Mouse (Mus musculus) ES-E14 (cell line): ENCODE measurements at regions not wholly inside any gene's neighbourhood (a gene's known extent, or its start where the extent isn't known, plus 50 kb on each side); places are given as distances from the start of the nearest gene placed in this dataset.

ENCODE experiments used
- DNase-seq: peaks from one replicate; pipeline ENCODE4 v3.0.0-alpha.2; 2013; ENCODE audit warnings: low read depth, low spot score
- H3K27ac ChIP-seq: 2 replicates; pipeline ENCODE4 v1.5.1; 2012; ENCODE audit warnings: low read depth, mild to moderate bottlenecking, low read length, moderate library complexity, mixed read lengths; ENCODE audit not compliant: poor library complexity, insufficient read depth, severe bottlenecking
- H3K36me3 ChIP-seq: 2 replicates; pipeline ENCODE4 v1.6.1; 2012; ENCODE audit warnings: mild to moderate bottlenecking, low read length, moderate library complexity, mixed read lengths; ENCODE audit not compliant: control insufficient read depth, poor library complexity, insufficient read depth, severe bottlenecking
- H3K4me1 ChIP-seq, 2 experiments: fragments of 150-350 bp in 1 of 2; sonication (generic) in 1 of 2; 2 replicates each; pipeline ENCODE4 v1.6.1; 2012; ENCODE audit warnings: low read length in 2 of 2, mild to moderate bottlenecking in 1 of 2, mixed read lengths in 1 of 2; ENCODE audit not compliant: control insufficient read depth in 2 of 2, insufficient read depth in 2 of 2, poor library complexity in 1 of 2
- H3K4me3 ChIP-seq, 2 experiments: fragments of 150-350 bp in 1 of 2; sonication (generic) in 1 of 2; 2 replicates each; pipeline ENCODE4 v1.5.1; 2012; ENCODE audit warnings: low read length in 2 of 2, low read depth in 1 of 2, mild to moderate bottlenecking in 1 of 2, mixed read lengths in 1 of 2; ENCODE audit not compliant: insufficient read depth in 1 of 2, poor library complexity in 1 of 2, severe bottlenecking in 1 of 2
- H3K9ac ChIP-seq: 2 replicates; pipeline ENCODE4 v1.6.1; 2012; ENCODE audit warnings: low read depth, mild to moderate bottlenecking, low read length, mixed read lengths; ENCODE audit not compliant: poor library complexity, insufficient read depth, severe bottlenecking
- H3K9me3 ChIP-seq: fragments of 150-350 bp; sonication (generic); 2 replicates; pipeline ENCODE4 v1.6.1; 2012; ENCODE audit warnings: low read depth, mild to moderate bottlenecking, low read length; ENCODE audit not compliant: control insufficient read depth, insufficient read depth
- CHD2 ChIP-seq: IDR thresholded peaks from 2 replicates; pipeline ENCODE4 v1.6.1; 2014; ENCODE audit warnings: mild to moderate bottlenecking, low read depth, low read length, inconsistent platforms
- HCFC1 ChIP-seq: IDR thresholded peaks from 2 replicates; pipeline ENCODE4 v1.6.1; 2012; ENCODE audit warnings: low read length, inconsistent platforms, borderline replicate concordance; ENCODE audit not compliant: insufficient read depth
- MAFK ChIP-seq: IDR thresholded peaks from 2 replicates; pipeline ENCODE4 v1.6.1; 2014; ENCODE audit warnings: mild to moderate bottlenecking, low read depth, low read length, inconsistent platforms; ENCODE audit not compliant: insufficient read depth
- ZC3H11A ChIP-seq: IDR thresholded peaks from 2 replicates; pipeline ENCODE4 v1.6.1; 2012; ENCODE audit warnings: low read depth, mild to moderate bottlenecking, inconsistent platforms, low read length, borderline replicate concordance
- ZNF384 ChIP-seq: IDR thresholded peaks from 2 replicates; pipeline ENCODE4 v1.6.1; 2012; ENCODE audit warnings: low read depth, low read length, inconsistent platforms
- in situ Hi-C, 2 experiments: fragments of 600-800 bp; cut with MboI; formaldehyde crosslinking; loops; one replicate each; pipeline ENCODE4 v1.15.1; 2025; ENCODE audit warnings: low sequenced_read_pairs in 2 of 2, inconsistent platforms in 1 of 2; ENCODE audit not compliant: unreplicated experiment in 2 of 2

DNA sequence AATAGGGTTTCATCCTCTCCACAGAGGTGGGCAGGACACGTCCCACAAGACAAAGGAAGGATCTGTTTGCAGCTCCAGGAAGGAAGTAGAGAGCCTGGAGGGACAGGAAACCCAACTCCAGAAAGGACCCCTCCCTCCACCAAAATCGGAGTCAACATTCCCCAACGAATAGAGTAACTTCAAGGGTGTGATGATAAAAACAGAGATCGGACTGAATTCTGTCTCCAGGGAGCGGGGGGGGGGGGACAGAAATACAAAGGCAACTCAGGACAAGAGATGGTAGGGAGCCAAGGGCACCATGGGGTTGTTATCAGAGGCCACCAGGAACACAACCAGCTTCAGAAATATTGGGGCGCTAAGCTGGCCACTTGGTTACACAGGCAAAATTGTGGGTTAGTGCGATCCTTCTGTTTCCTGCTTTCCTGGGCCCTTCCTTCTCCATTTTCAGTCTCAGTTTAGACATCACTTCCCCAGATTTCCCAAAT, 65.6 kb upstream of the Elk3 start:
- H3K36me3 ChIP-seq, result no peaks in the 10 kb centered on the region
- TF ChIP-seq ZNF384 (no peak), MAFK (no peak), ZC3H11A (no peak), HCFC1 (no peak), CHD2 (no peak)
- H3K27ac ChIP-seq, result no peak overlapping the region
- DNase-seq, result no peak
- H3K4me1 ChIP-seq, result peaks cover 0 to 4% of the 10 kb centered on the region in 2 experiments; a peak in 2 of 4 replicates
- in situ Hi-C loops, result no loop called here
- no peak overlapping the region for H3K9ac ChIP-seq
- no peak overlapping the region for H3K4me3 ChIP-seq
- no peaks in the 10 kb centered on the region for H3K9me3 ChIP-seq

DNA sequence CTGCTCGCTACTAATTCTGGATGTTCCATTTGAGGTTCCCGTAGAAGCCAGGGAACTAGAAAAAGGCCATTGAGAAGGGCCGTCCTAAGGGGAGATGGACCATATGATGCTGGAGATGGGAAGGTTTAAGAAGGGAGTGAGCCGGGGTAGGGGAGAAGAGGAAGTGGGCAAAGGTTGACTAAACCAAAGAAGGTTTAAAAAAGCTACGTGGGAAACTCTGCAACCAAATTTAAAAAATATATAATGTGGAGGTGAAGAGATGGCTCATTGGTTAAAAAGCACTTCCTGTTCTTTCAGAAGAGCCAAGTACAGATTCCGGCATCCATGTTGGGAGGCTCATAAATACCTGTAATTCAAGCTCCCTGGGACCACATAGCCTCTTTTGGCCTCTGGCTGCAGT, 63.9 kb upstream of the Lta4h start:
- Histone ChIP-seq H3K9ac (no peak overlapping the region), H3K4me3 (no peak overlapping the region), H3K36me3 (no peaks in the 10 kb centered on the region), H3K4me1 (no peaks in the 10 kb centered on the region; a peak in 1 of 4 replicates), H3K27ac (no peak overlapping the region), H3K9me3 (no peaks in the 10 kb centered on the region)
- in situ Hi-C loops, result no loop called here
- TF ChIP-seq MAFK (no peak), ZNF384 (no peak), HCFC1 (no peak), ZC3H11A (no peak), CHD2 (no peak)
- DNase-seq, result no peak

- in situ Hi-C loops, result no loop called here
- TF ChIP-seq CHD2 (no peak), ZC3H11A (no peak), ZNF384 (no peak), MAFK (no peak), HCFC1 (no peak)
- Histone ChIP-seq H3K9ac (no peak overlapping the region), H3K36me3 (no peaks in the 10 kb centered on the region), H3K4me3 (no peak overlapping the region), H3K9me3 (no peaks in the 10 kb centered on the region), H3K27ac (no peak overlapping the region), H3K4me1 (no peaks in the 10 kb centered on the region; a peak in 1 of 4 replicates)
- no peak for DNase-seq
Measured at GRCm38 (mm10) chr10:93391296-93391695, 61.9 kb upstream of the Lta4h start.

- in situ Hi-C loops, result no loop called here
- no peak for DNase-seq
- no peaks in the 10 kb centered on the region for H3K36me3 ChIP-seq
- no peak overlapping the region for H3K9ac ChIP-seq
- TF ChIP-seq ZC3H11A (no peak), CHD2 (no peak), HCFC1 (no peak), MAFK (no peak), ZNF384 (no peak)
- no peak overlapping the region for H3K4me3 ChIP-seq
- H3K27ac ChIP-seq, result no peak overlapping the region
- no peaks in the 10 kb centered on the region; a peak in 1 of 4 replicates for H3K4me1 ChIP-seq
- no peaks in the 10 kb centered on the region for H3K9me3 ChIP-seq
Measured at GRCm38 (mm10) chr10:93393902-93394301, 59.3 kb upstream of the Lta4h start.

- Histone ChIP-seq H3K9ac (no peak overlapping the region), H3K4me3 (no peak overlapping the region), H3K4me1 (no peaks in the 10 kb centered on the region), H3K27ac (no peak overlapping the region), H3K9me3 (no peaks in the 10 kb centered on the region), H3K36me3 (no peaks in the 10 kb centered on the region)
- DNase-seq, result no peak
- in situ Hi-C loops, result no loop called here
- TF ChIP-seq HCFC1 (no peak), MAFK (no peak), ZC3H11A (no peak), ZNF384 (no peak), CHD2 (no peak)
Measured at GRCm38 (mm10) chr10:93397711-93398110, 55.5 kb upstream of the Lta4h start.
